Mouse (Mus musculus): ENCODE measurements around the gene Nemp1. TPM values are rescaled to one million over a fixed set of nuclear protein-coding genes. Genes with fewer than 3 reads are reported as not detected.

The Nemp1 gene
- polyA plus RNA-seq, 1 experiment from 2014 or later, result 5.0 TPM

GRCm38 (mm10) chr10:127676691-127677548, 10.2 kb downstream of the Nemp1 start:
- H3K4me2 ChIP-seq (replicated peaks; ENCODE audit: low read depth, low read length), result peak overlapping the region; percentile 95
- H3K27me3 ChIP-seq (replicated peaks; ENCODE audit: insufficient read depth, low read length), result no peaks in the 10 kb centered on the region
- 1% methylated on average over 54 of the region's 71 CpGs for WGBS
- no peaks in the 10 kb centered on the region for H3K9me3 ChIP-seq (ENCODE audit: low read length)
- peak overlapping the region; percentile 72 for H3K4me3 ChIP-seq (ENCODE audit: low read depth, low read length)
- no peak for TF ChIP-seq CTCF (IDR thresholded peaks at IDR 0.05)
- peak; percentile 46; the same call in 1 of the 2 replicates for TF ChIP-seq EP300 (IDR thresholded peaks at IDR 0.05)
- peaks cover 5% of the 10 kb centered on the region; the same call in 1 of the 2 replicates for H3K4me1 ChIP-seq (ENCODE audit: insufficient read depth, low read depth, low read length)
- H3K27ac ChIP-seq (ENCODE audit: low read length), result peak overlapping the region; percentile 69
- peak; percentile 96 for ATAC-seq
- no peaks in the 10 kb centered on the region for H3K36me3 ChIP-seq (ENCODE audit: insufficient read depth, low read length)
- peak; percentile 99 for DNase-seq (ENCODE audit: low spot score)
- peak overlapping the region; percentile 41 for H3K9ac ChIP-seq (replicated peaks; ENCODE audit: low read depth)

GRCm38 (mm10) chr10:127677591-127678336, 11.1 kb downstream of the Nemp1 start:
- Histone ChIP-seq H3K27me3 (replicated peaks; ENCODE audit: insufficient read depth, low read length) (no peaks in the 10 kb centered on the region), H3K36me3 (ENCODE audit: insufficient read depth, low read length) (no peaks in the 10 kb centered on the region), H3K27ac (ENCODE audit: low read length) (no peak overlapping the region), H3K4me2 (replicated peaks; ENCODE audit: low read depth, low read length) (peak overlapping the region; percentile 95), H3K4me3 (ENCODE audit: low read depth, low read length) (peak overlapping the region; percentile 72), H3K9me3 (ENCODE audit: low read length) (no peaks in the 10 kb centered on the region), H3K4me1 (ENCODE audit: insufficient read depth, low read depth, low read length) (peaks cover 5% of the 10 kb centered on the region; the same call in 1 of the 2 replicates), H3K9ac (replicated peaks; ENCODE audit: low read depth) (peak overlapping the region; percentile 41)
- TF ChIP-seq CTCF (IDR thresholded peaks at IDR 0.05) (peak; percentile 97), EP300 (IDR thresholded peaks at IDR 0.05) (peak; percentile 13; the same call in 1 of the 2 replicates)
- ATAC-seq, result peak; percentile 19; the same call in 1 of the 2 replicates
- peak; percentile 95 for DNase-seq (ENCODE audit: low spot score)
- WGBS, result 5% methylated on average over 14 of the region's 14 CpGs

- H3K27ac ChIP-seq (ENCODE audit: low read length), result no peak overlapping the region
- TF ChIP-seq CTCF (IDR thresholded peaks at IDR 0.05) (no peak), EP300 (IDR thresholded peaks at IDR 0.05) (no peak)
- no peak overlapping the region for H3K4me2 ChIP-seq (replicated peaks; ENCODE audit: low read depth, low read length)
- no peaks in the 10 kb centered on the region for H3K9me3 ChIP-seq (ENCODE audit: low read length)
- 77% methylated on average over 1 of the region's 1 CpGs for WGBS
- H3K9ac ChIP-seq (replicated peaks; ENCODE audit: low read depth), result no peak overlapping the region
- DNase-seq (ENCODE audit: low spot score) (no peak), ATAC-seq (no peak)
- no peak overlapping the region for H3K4me3 ChIP-seq (ENCODE audit: low read depth, low read length)
- no peaks in the 10 kb centered on the region for H3K27me3 ChIP-seq (replicated peaks; ENCODE audit: insufficient read depth, low read length)
- no peaks in the 10 kb centered on the region for H3K36me3 ChIP-seq (ENCODE audit: insufficient read depth, low read length)
- H3K4me1 ChIP-seq (ENCODE audit: insufficient read depth, low read depth, low read length), result peaks cover 5% of the 10 kb centered on the region; the same call in 1 of the 2 replicates
Measured at GRCm38 (mm10) chr10:127679208-127679607, 12.5 kb downstream of the Nemp1 start.

GRCm38 (mm10) chr10:127679881-127680280, 13.2 kb downstream of the Nemp1 start:
- Histone ChIP-seq H3K4me2 (replicated peaks; ENCODE audit: low read depth, low read length) (no peak overlapping the region), H3K27me3 (replicated peaks; ENCODE audit: insufficient read depth, low read length) (no peaks in the 10 kb centered on the region), H3K27ac (ENCODE audit: low read length) (no peak overlapping the region), H3K4me1 (ENCODE audit: insufficient read depth, low read depth, low read length) (peaks cover 5% of the 10 kb centered on the region; the same call in 1 of the 2 replicates), H3K4me3 (ENCODE audit: low read depth, low read length) (no peak overlapping the region), H3K9ac (replicated peaks; ENCODE audit: low read depth) (no peak overlapping the region), H3K36me3 (ENCODE audit: insufficient read depth, low read length) (no peaks in the 10 kb centered on the region), H3K9me3 (ENCODE audit: low read length) (no peaks in the 10 kb centered on the region)
- DNase-seq (ENCODE audit: low spot score), result no peak
- 83% methylated on average over 3 of the region's 3 CpGs for WGBS
- no peak for ATAC-seq
- TF ChIP-seq EP300 (IDR thresholded peaks at IDR 0.05) (no peak), CTCF (IDR thresholded peaks at IDR 0.05) (no peak)

GRCm38 (mm10) chr10:127682886-127683285, 16.2 kb downstream of the Nemp1 start:
- WGBS, result 83% methylated on average over 6 of the region's 6 CpGs
- no peak overlapping the region for H3K9ac ChIP-seq (replicated peaks; ENCODE audit: low read depth)
- H3K4me2 ChIP-seq (replicated peaks; ENCODE audit: low read depth, low read length), result no peak overlapping the region
- TF ChIP-seq EP300 (IDR thresholded peaks at IDR 0.05) (no peak), CTCF (IDR thresholded peaks at IDR 0.05) (no peak)
- no peak overlapping the region for H3K4me3 ChIP-seq (ENCODE audit: low read depth, low read length)
- DNase-seq (ENCODE audit: low spot score), result no peak
- no peaks in the 10 kb centered on the region for H3K4me1 ChIP-seq (ENCODE audit: insufficient read depth, low read depth, low read length)
- H3K9me3 ChIP-seq (ENCODE audit: low read length), result no peaks in the 10 kb centered on the region
- no peak overlapping the region for H3K27ac ChIP-seq (ENCODE audit: low read length)
- H3K36me3 ChIP-seq (ENCODE audit: insufficient read depth, low read length), result no peaks in the 10 kb centered on the region
- H3K27me3 ChIP-seq (replicated peaks; ENCODE audit: insufficient read depth, low read length), result no peaks in the 10 kb centered on the region
- no peak for ATAC-seq

GRCm38 (mm10) chr10:127691053-127691452, 24.4 kb downstream of the Nemp1 start:
- DNase-seq (ENCODE audit: low spot score) (no peak), ATAC-seq (no peak)
- Histone ChIP-seq H3K4me1 (ENCODE audit: insufficient read depth, low read depth, low read length) (no peaks in the 10 kb centered on the region), H3K9me3 (ENCODE audit: low read length) (no peaks in the 10 kb centered on the region), H3K36me3 (ENCODE audit: insufficient read depth, low read length) (0 out of 2 replicates have a peak, but pooled peaks cover 3% of the 10 kb centered on the region), H3K27me3 (replicated peaks; ENCODE audit: insufficient read depth, low read length) (no peaks in the 10 kb centered on the region), H3K9ac (replicated peaks; ENCODE audit: low read depth) (no peak overlapping the region), H3K27ac (ENCODE audit: low read length) (no peak overlapping the region), H3K4me3 (ENCODE audit: low read depth, low read length) (no peak overlapping the region), H3K4me2 (replicated peaks; ENCODE audit: low read depth, low read length) (no peak overlapping the region)
- TF ChIP-seq CTCF (IDR thresholded peaks at IDR 0.05) (no peak), EP300 (IDR thresholded peaks at IDR 0.05) (no peak)
- WGBS, result 13% methylated on average over 1 of the region's 1 CpGs
